Mouse (Mus musculus) myocyte (in vitro differentiated cells): Measurements from ENCODE around the gene Pde8a. TPM values are rescaled to one million over a fixed set of nuclear protein-coding genes. Genes with fewer than 3 reads are reported as not detected.

Source experiments
- H3K27me3 ChIP-seq: one replicate; pipeline ENCODE4 v1.6.1; 2011; ENCODE audit not compliant: control insufficient read depth, insufficient read depth, insufficient read length
- H3K36me3 ChIP-seq: one replicate; pipeline ENCODE4 v1.6.1; 2011; ENCODE audit not compliant: control insufficient read depth, insufficient read depth
- H3K4me2 ChIP-seq: one replicate; pipeline ENCODE4 v1.6.1; 2011; ENCODE audit warnings: low read depth, control low read depth
- H3K4me3 ChIP-seq: one replicate; pipeline ENCODE4 v1.5.1; 2011; ENCODE audit warnings: mild to moderate bottlenecking, control low read depth, moderate library complexity
- H3K79me2 ChIP-seq: one replicate; pipeline ENCODE4 v1.6.1; 2011; ENCODE audit not compliant: control insufficient read depth, insufficient read depth
- H3ac ChIP-seq: one replicate; pipeline ENCODE4 v1.6.1; 2011; ENCODE audit not compliant: control insufficient read depth, insufficient read length
- CEBPB ChIP-seq: IDR thresholded peaks from 2 replicates; pipeline ENCODE4 v1.6.1; 2011; ENCODE audit warnings: mild to moderate bottlenecking, moderate library complexity; ENCODE audit not compliant: poor library complexity, insufficient read depth, severe bottlenecking
- E2F4 ChIP-seq: IDR thresholded peaks from one replicate; pipeline ENCODE4 v1.6.1; 2011; ENCODE audit warnings: mild to moderate bottlenecking, control low read depth, moderate library complexity; ENCODE audit not compliant: insufficient read depth
- MAX ChIP-seq: IDR thresholded peaks from one replicate; pipeline ENCODE4 v1.6.1; 2011; ENCODE audit warnings: low read depth, mild to moderate bottlenecking, control low read depth
- MYOD1 ChIP-seq, 3 experiments: IDR thresholded peaks; one replicate each; pipeline ENCODE4 v1.6.1; 2011; ENCODE audit warnings: control low read depth in 2 of 3, low read depth in 2 of 3, mild to moderate bottlenecking in 2 of 3, moderate library complexity in 1 of 3; ENCODE audit not compliant: insufficient read length in 2 of 3, control insufficient read depth in 1 of 3
- MYOG ChIP-seq, 3 experiments: IDR thresholded peaks; one replicate each; pipeline ENCODE4 v1.6.1; 2011; ENCODE audit warnings: control low read depth in 2 of 3, low read depth in 2 of 3, mild to moderate bottlenecking in 2 of 3; ENCODE audit not compliant: insufficient read length in 2 of 3, control insufficient read depth in 1 of 3, insufficient read depth in 1 of 3
- POLR2A ChIP-seq: IDR thresholded peaks from one replicate; pipeline ENCODE4 v1.6.1; 2011; ENCODE audit warnings: low read depth, mild to moderate bottlenecking, control low read depth, moderate library complexity; ENCODE audit not compliant: insufficient read length
- POLR2AphosphoS2 ChIP-seq: IDR thresholded peaks from one replicate; pipeline ENCODE4 v1.6.1; 2011; ENCODE audit warnings: low read depth, control low read depth; ENCODE audit not compliant: insufficient read length
- REST ChIP-seq: IDR thresholded peaks from one replicate; pipeline ENCODE4 v1.6.1; 2011; ENCODE audit warnings: mild to moderate bottlenecking, control low read depth, moderate library complexity; ENCODE audit not compliant: insufficient read depth, insufficient read length
- SRF ChIP-seq: IDR thresholded peaks from one replicate; pipeline ENCODE4 v1.6.1; 2011; ENCODE audit warnings: low read depth; ENCODE audit not compliant: control insufficient read depth, insufficient read length
- TCF12 ChIP-seq: IDR thresholded peaks from one replicate; pipeline ENCODE4 v1.6.1; 2011; ENCODE audit warnings: mild to moderate bottlenecking, control low read depth; ENCODE audit not compliant: poor library complexity, insufficient read depth, severe bottlenecking
- TCF3 ChIP-seq: IDR thresholded peaks from one replicate; pipeline ENCODE4 v1.6.1; 2011; ENCODE audit warnings: low read depth, control low read depth; ENCODE audit not compliant: insufficient read length
- USF1 ChIP-seq: IDR thresholded peaks from one replicate; pipeline ENCODE4 v1.6.1; 2011; ENCODE audit warnings: low read depth, mild to moderate bottlenecking, control low read depth, moderate library complexity
- polyA plus RNA-seq: library from polyadenylated mRNA; unstranded; fragments of >200 nt; fragmentation: generic; extraction: Trizol; gene quantifications from one replicate; pipeline ENCODE4 v1.2.1, GENCODE M21; 2012; ENCODE audit warnings: missing spikeins

Pde8a gene
- polyA plus RNA-seq, 1 experiment: 3.5 TPM

DNA sequence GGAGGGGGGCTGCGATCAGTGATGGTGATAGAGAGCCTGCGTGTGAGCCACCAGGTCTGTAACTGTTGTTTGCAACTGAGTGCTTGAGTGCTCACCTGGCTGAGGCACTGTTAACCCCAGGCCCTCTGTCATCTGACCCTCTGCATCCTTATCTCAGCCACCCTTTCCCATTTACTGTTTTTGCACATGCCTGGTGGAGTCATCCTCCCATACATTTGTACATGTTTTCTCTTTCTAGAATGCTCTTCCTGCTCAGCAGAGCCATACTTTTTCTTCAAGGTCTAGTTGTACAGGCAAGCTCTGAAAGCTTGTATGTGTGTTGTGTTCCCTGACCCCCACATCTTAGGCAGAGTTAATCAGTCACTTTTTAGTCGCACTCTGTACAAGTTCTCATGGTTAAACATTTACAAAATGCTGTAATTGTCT lies 36.5 kb downstream of the Pde8a start:
- Histone ChIP-seq H3ac (no peak overlapping the region), H3K79me2 (no peaks in the 10 kb centered on the region), H3K27me3 (no peaks in the 10 kb centered on the region), H3K4me2 (no peak overlapping the region), H3K36me3 (no peaks in the 10 kb centered on the region), H3K4me3 (no peak overlapping the region)
- TF ChIP-seq USF1: no peak
- no peak for TF ChIP-seq POLR2A
- no peak for TF ChIP-seq E2F4
- TF ChIP-seq TCF12: no peak
- TF ChIP-seq CEBPB: no peak

DNA sequence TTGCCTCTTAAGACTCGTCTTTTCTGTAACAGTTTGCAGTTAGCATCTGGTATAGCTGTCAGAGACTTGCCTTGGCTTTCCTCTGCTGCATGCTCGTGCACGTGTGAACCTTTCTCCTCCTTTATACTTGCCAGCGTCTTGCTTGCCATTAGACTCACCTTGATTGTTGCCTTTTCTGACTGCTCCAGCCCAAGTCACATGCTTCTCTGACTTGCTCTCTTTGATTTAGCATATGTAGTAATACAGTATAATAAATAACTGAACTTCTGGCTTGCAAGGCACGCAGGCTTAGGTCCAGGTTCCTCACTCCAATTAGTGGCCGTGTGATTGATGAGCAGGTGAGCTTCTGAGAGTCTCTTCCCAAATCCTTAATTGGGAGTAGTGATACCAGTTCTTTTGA lies 37.2 kb downstream of the Pde8a start:
- H3K4me2 ChIP-seq: no peak overlapping the region
- no peaks in the 10 kb centered on the region for H3K79me2 ChIP-seq
- H3K4me3 ChIP-seq: no peak overlapping the region
- no peak overlapping the region for H3ac ChIP-seq
- TF ChIP-seq USF1 (no peak), TCF3 (no peak), MAX (no peak), SRF (no peak), CEBPB (no peak), E2F4 (no peak), TCF12 (no peak), POLR2AphosphoS2 (no peak), MYOG (IDR thresholded peaks at IDR 0.05; ENCODE audit: control insufficient read depth in 1 of 3, insufficient read depth in 1 of 3, insufficient read length in 2 of 3, low read depth in 2 of 3) (no peak), POLR2A (no peak), REST (no peak), MYOD1 (IDR thresholded peaks at IDR 0.05; ENCODE audit: control insufficient read depth in 1 of 3, insufficient read length in 2 of 3, low read depth in 2 of 3) (no peak)
- H3K36me3 ChIP-seq: no peaks in the 10 kb centered on the region
- no peaks in the 10 kb centered on the region for H3K27me3 ChIP-seq

DNA sequence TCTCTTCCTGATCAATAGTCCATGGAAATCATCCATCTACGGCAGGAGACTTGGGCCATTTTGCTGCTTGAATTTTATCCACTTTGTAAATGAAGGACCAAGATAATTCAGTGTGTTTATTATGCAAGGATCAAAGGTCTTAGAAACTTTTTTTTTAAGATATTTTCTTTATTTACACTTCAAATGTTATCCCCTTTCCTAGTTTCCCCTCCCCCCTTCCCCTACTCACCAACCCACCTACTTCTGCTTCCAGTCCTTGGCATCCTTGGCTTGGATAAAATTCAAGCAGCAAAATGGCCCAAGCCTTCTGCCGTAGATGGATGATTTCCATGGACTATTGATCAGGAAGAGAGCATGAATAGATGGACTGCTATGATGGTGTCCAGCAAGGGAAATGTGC lies 38.1 kb downstream of the Pde8a start:
- Histone ChIP-seq H3K27me3 (no peaks in the 10 kb centered on the region), H3ac (no peak overlapping the region)
- TF ChIP-seq POLR2A (no peak), MYOD1 (IDR thresholded peaks at IDR 0.05; ENCODE audit: control insufficient read depth in 1 of 3, insufficient read length in 2 of 3, low read depth in 2 of 3) (no peak), E2F4 (no peak), REST (no peak), CEBPB (no peak), SRF (no peak), MAX (no peak), TCF12 (no peak), POLR2AphosphoS2 (no peak)

DNA sequence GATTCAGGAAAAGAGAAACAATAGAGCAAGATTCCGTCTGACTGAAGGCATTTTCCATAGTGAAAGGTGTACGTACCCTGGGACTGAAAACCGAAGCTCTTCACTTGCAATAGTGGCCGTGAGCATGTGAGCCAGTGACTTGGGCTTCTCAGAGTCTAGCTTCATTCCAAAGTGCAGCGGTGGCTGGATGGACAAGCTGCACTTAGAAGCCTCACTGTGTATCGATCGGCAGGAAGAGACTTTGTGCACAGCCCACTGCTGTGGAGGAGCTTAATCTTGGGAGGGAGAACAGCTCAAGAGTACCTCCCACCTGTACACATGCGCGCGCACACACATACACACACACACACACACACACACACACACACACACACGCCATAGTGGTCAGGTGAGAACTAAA lies 39.9 kb downstream of the Pde8a start:
- no peaks in the 10 kb centered on the region for H3K79me2 ChIP-seq
- H3K36me3 ChIP-seq: no peaks in the 10 kb centered on the region
- no peak overlapping the region for H3K4me2 ChIP-seq
- H3ac ChIP-seq: no peak overlapping the region
- H3K27me3 ChIP-seq: no peaks in the 10 kb centered on the region
- TF ChIP-seq MYOD1 (IDR thresholded peaks at IDR 0.05; ENCODE audit: control insufficient read depth in 1 of 3, insufficient read length in 2 of 3, low read depth in 2 of 3) (no peak), SRF (no peak), TCF3 (no peak), MAX (no peak), USF1 (no peak), E2F4 (no peak), TCF12 (no peak), POLR2A (no peak), CEBPB (no peak), REST (no peak), MYOG (IDR thresholded peaks at IDR 0.05; ENCODE audit: control insufficient read depth in 1 of 3, insufficient read depth in 1 of 3, insufficient read length in 2 of 3, low read depth in 2 of 3) (no peak), POLR2AphosphoS2 (no peak)
- no peak overlapping the region for H3K4me3 ChIP-seq

More for the DNA sequence above, 38.1 kb downstream of the Pde8a start:
- Histone ChIP-seq H3K4me2 (no peak overlapping the region), H3K4me3 (no peak overlapping the region), H3K79me2 (no peaks in the 10 kb centered on the region), H3K36me3 (no peaks in the 10 kb centered on the region)

DNA sequence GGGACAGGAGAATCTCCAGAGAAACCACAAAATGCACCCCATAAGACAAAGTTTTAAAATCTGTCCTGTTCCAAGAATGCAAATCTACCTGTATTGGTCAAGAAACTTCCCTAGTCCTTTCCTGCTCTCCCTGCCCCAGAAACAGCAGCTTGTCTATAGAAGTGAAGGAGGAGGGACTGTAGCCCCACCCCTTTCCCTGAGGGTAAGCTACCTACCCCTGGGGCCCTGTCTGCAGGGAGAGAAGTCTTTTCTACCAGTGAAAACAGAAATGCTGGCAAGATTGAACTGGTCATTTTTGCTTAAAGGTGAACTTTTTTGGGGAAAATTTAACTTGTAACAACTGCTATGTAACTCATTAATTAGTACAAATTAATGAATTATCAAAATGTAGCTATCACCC lies 41.2 kb downstream of the Pde8a start:
- H3K36me3 ChIP-seq: no peaks in the 10 kb centered on the region
- no peak overlapping the region for H3ac ChIP-seq
- H3K4me3 ChIP-seq: no peak overlapping the region
- H3K27me3 ChIP-seq: no peaks in the 10 kb centered on the region
- H3K79me2 ChIP-seq: no peaks in the 10 kb centered on the region
- H3K4me2 ChIP-seq: no peak overlapping the region
- TF ChIP-seq TCF3 (no peak), MYOD1 (IDR thresholded peaks at IDR 0.05; ENCODE audit: control insufficient read depth in 1 of 3, insufficient read length in 2 of 3, low read depth in 2 of 3) (no peak), E2F4 (no peak), MYOG (IDR thresholded peaks at IDR 0.05; ENCODE audit: control insufficient read depth in 1 of 3, insufficient read depth in 1 of 3, insufficient read length in 2 of 3, low read depth in 2 of 3) (no peak), POLR2A (no peak), SRF (no peak), USF1 (no peak), POLR2AphosphoS2 (no peak), MAX (no peak), TCF12 (no peak), REST (no peak), CEBPB (no peak)
